ENCODE assay signal across 10 mouse cellular contexts in genomic region chr13:28663950-28664681, GRCm38 (mm10).
DNase-seq lines count a peak whose midpoint lies in the region; ATAC-seq lines count a peak whose summit lies in the region.
"Had no signal": no experiment of that assay in that cellular context is flagged by ENCODE, and none has a peak within 500 bp of the region (broad histone marks: within the 10 kb centered on the region; RNA-seq: fewer than 3 reads in every experiment).

No protein-coding gene starts in this region.

- peak; percentile 85 for ATAC-seq in kidney, embryonic 16.5 days (ENCODE audit: low FRiP score, low TSS enrichment)
- ATAC-seq in embryonic facial prominence, embryonic 12.5 days (ENCODE audit: insufficient number of reproducible peaks, insufficient read depth, low FRiP score, low TSS enrichment) = 0 out of 2 replicates have a peak, but pooled peaks have one; percentile 48
- peak; percentile 34; the same call in 1 of the 2 replicates for ATAC-seq in limb, embryonic 12.5 days (ENCODE audit: insufficient number of reproducible peaks, insufficient read depth, low FRiP score, low TSS enrichment, low read depth)
- ATAC-seq: Patski had no signal

- H3K4me2 ChIP-seq in kidney, embryonic 16.5 days (replicated peaks; ENCODE audit: low read depth, low read length) = no peak overlapping the region
- H3K4me2 ChIP-seq in embryonic facial prominence, embryonic 12.5 days (replicated peaks) = no peak overlapping the region
- no peak overlapping the region for H3K4me2 ChIP-seq in limb, embryonic 12.5 days

- H3K9ac ChIP-seq in kidney, embryonic 16.5 days (replicated peaks; ENCODE audit: low read length) = no peak overlapping the region
- H3K9ac ChIP-seq in embryonic facial prominence, embryonic 12.5 days = no peak overlapping the region
- H3K9ac ChIP-seq in limb, embryonic 12.5 days (replicated peaks) = no peak overlapping the region

- H3K36me3 ChIP-seq in kidney, embryonic 16.5 days (ENCODE audit: insufficient read depth, low read length) = no peaks in the 10 kb centered on the region
- peaks cover 6% of the 10 kb centered on the region; the same call in 1 of the 2 replicates for H3K36me3 ChIP-seq in embryonic facial prominence, embryonic 12.5 days
- H3K36me3 ChIP-seq in limb, embryonic 12.5 days = peaks cover 7% of the 10 kb centered on the region; the same call in 1 of the 2 replicates

- no peaks in the 10 kb centered on the region for H3K27me3 ChIP-seq in kidney, embryonic 16.5 days (ENCODE audit: insufficient read depth, low read length)
- H3K27me3 ChIP-seq in embryonic facial prominence, embryonic 12.5 days = no peaks in the 10 kb centered on the region
- H3K27me3 ChIP-seq in limb, embryonic 12.5 days = no peaks in the 10 kb centered on the region
- H3K27me3 ChIP-seq: Patski had no signal

- no peak overlapping the region for H3K4me3 ChIP-seq in kidney, embryonic 16.5 days (ENCODE audit: low read length)
- no peak overlapping the region for H3K4me3 ChIP-seq in embryonic facial prominence, embryonic 12.5 days
- no peak overlapping the region for H3K4me3 ChIP-seq in limb, embryonic 12.5 days (replicated peaks)

- H3K4me1 ChIP-seq in kidney, embryonic 16.5 days (ENCODE audit: insufficient read depth, low read length) = peaks cover 39% of the 10 kb centered on the region
- H3K4me1 ChIP-seq in embryonic facial prominence, embryonic 12.5 days = peaks cover 52% of the 10 kb centered on the region
- peaks cover 39% of the 10 kb centered on the region for H3K4me1 ChIP-seq in limb, embryonic 12.5 days (replicated peaks)

- H3K9me3 ChIP-seq in kidney, embryonic 16.5 days (ENCODE audit: low read length) = no peaks in the 10 kb centered on the region
- H3K9me3 ChIP-seq in embryonic facial prominence, embryonic 12.5 days = no peaks in the 10 kb centered on the region
- H3K9me3 ChIP-seq in limb, embryonic 12.5 days = no peaks in the 10 kb centered on the region

- 33% methylated on average over 7 of the region's 7 CpGs for WGBS in kidney, embryonic 16.5 days
- WGBS in embryonic facial prominence, embryonic 12.5 days = 27% methylated on average over 7 of the region's 7 CpGs
- 33% methylated on average over 7 of the region's 7 CpGs for WGBS in limb, embryonic 12.5 days

- no peak for DNase-seq in kidney, postnatal 36 days
- DNase-seq in thymus, adult 18-20 months = peak; percentile 36 to 53
- DNase-seq in right cerebral cortex, postnatal 25 days = no peak
- no peak for DNase-seq in adrenal gland, postnatal 25 days
- DNase-seq in gastrocnemius, postnatal 25 days = no peak

- H3K27ac ChIP-seq in kidney, embryonic 16.5 days (ENCODE audit: low read length) = peak overlapping the region; percentile 68
- peak overlapping the region; percentile 70 for H3K27ac ChIP-seq in embryonic facial prominence, embryonic 12.5 days
- peak overlapping the region; percentile 45; the same call in 1 of the 2 replicates for H3K27ac ChIP-seq in limb, embryonic 12.5 days
- H3K27ac ChIP-seq: macrophage had no signal

Comparison
In these comparisons a context has a peak if more than half of its experiments do, and no peak if none do; other contexts are left out.
1. ATAC-seq: peak in every context shown above with its lines; median percentile 85 in kidney, embryonic 16.5 days; 48 in embryonic facial prominence, embryonic 12.5 days; 34 in limb, embryonic 12.5 days.
2. DNase-seq: peak in thymus, adult 18-20 months (2 of 2); none in kidney, postnatal 36 days (0 of 2), right cerebral cortex, postnatal 25 days (single experiment), adrenal gland, postnatal 25 days (single experiment) and gastrocnemius, postnatal 25 days (single experiment).
3. Peak in every context shown above with its lines, with median percentiles within 50 percentile points of each other: H3K27ac ChIP-seq.